Mouse (Mus musculus): Measurements from ENCODE around the gene Tmem108. TPM values are rescaled to one million over a fixed set of nuclear protein-coding genes. Genes with fewer than 3 reads are reported as not detected.

Tmem108 gene
- polyA plus RNA-seq (2017; shearing (Covaris generic)), result 1 to 10 TPM in 1 of 2 experiments, under 1 TPM in 1; 0.87 to 1.2 TPM

DNA sequence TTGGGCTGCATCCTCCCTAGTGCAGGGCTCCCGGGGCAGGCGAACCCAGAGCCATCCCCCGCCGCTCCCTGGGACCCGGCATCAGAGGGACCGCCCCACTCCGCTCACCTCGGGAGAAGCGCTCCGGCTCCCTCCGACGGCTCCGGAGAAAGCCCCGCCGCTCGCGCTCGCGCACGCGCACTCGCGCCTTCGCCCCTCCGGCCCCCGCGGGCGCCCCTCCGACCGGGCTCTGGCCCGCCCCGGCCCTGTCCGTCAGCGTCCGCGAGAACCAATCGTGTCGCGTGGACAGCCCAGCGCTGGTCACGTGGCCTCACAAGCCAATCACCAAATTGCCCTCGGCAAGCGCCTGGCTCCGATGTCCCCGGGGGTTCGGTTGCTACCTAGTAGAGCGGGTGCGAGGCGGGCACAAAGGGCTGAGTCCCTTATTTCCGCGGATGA, at the start of gene Tmem108:
Gene Tmem108 (minus strand): TSS at position 191 of the 438 bp plus-strand sequence.
- no peak for ATAC-seq

DNA sequence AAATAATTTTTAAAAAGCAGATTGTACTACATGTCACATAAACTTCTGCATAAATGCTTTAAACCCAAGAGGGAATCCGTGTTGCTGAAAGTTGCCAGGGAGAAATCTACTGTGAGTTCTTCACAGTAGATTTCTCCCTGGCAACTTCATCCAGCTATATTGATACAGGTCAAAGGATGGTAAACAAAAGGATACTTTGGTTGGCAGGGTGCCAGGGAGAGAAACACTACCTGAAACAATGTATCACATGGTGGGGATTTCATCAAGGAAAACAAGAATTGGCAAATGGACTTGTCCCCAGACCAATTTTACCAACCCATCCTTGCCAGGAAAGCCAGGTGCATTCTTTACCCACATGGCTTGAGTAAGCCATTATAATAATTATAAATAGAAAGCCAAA, 27.4 kb upstream of the Tmem108 start:
- no peak for ATAC-seq

DNA sequence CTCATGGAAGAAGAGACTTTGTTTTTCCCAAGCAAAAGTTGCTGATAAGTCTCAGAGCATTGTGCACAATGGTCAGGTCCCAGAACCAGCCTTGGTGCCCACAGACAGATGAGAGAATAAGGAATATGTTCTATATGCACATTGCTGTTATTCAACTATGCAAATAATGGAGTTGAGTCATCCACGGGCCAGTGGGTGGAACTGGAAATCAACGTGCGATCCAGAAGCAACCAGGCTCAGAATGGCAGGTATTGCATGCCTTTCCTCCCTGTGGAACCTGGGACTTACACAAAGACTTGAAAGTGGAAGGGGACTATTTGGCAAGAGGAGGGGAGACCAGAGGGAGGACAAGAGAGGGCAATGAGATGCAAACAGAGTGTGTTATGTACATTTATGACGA, 22.5 kb upstream of the Tmem108 start:
- no peak for ATAC-seq

DNA sequence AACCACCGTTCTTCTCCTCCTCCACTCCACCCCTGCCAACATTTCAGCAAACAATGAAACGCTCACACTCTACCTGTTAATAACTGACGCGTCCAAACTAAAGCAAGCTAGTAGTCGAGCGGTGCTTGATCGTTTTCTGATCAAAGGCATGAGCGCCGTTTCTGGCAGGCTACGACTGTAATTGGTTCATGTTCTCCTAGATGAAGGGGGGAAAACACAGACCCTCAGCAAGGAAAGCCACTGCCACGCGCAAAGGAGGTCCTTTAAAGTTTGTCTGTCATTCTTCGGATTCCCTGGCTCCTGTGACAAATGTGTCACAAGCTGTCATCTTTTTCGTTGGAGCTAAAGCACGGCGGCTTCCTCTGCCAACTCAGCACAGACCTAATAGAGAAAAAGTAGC, 21.6 kb upstream of the Tmem108 start:
- ATAC-seq, result no peak

DNA sequence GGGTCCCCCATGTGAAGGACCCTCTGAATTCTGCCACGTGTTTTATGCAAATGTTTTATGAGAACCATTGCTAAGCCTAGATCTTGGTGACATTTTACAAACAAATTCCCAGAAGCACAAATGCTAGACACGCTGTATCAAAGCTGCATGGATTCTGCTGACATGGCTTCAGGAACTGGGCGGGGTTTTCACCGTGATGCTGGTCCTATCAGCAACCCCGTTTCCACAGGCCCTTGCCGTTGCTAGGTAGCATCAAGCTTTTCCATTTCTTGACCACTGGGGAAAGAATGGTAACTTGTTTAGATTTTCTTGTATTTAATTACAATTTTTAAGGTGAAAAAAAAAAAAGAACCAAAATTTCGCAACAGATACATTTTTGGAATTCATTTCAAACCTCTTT, 20.7 kb upstream of the Tmem108 start:
- ATAC-seq, result no peak

DNA sequence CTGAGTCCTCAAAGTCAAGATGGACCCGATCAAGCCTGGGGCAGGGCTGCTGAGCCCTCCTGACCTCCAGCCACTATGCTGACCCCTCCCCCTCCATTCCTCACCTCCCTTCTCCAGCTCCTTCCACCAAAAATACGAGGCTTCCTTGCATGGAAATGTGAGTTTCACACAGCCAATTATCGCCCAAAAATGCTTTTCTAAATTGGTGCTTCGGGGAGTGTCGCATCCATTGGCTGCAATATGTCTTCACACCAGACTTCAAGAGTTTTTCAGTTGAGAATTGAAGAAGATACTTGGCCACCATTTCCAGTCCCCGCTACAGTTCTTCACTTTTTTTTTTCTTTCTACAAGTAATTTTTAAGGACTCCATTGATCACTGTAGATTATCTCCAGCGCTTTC, 19.8 kb upstream of the Tmem108 start:
- ATAC-seq, result no peak

DNA sequence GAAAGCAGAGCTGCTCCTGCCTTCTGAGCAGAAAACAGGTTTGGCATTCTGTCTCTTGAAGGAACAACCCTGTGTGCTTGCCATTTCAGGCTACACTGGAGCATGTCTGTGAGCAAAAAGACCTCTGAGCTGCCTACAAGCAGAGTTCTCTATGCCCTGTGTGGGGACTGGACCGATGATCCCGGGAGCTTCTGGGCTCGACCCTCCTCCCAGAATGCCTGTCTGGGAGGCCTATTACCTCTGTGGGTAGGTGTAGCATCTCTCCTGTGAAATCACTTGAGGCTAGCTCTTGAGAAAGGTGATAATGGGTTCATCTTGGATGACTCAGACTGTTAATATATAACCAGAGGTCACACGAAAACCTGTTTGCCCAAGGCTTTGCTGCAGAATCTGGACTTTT, 19.0 kb upstream of the Tmem108 start:
- no peak for ATAC-seq

DNA sequence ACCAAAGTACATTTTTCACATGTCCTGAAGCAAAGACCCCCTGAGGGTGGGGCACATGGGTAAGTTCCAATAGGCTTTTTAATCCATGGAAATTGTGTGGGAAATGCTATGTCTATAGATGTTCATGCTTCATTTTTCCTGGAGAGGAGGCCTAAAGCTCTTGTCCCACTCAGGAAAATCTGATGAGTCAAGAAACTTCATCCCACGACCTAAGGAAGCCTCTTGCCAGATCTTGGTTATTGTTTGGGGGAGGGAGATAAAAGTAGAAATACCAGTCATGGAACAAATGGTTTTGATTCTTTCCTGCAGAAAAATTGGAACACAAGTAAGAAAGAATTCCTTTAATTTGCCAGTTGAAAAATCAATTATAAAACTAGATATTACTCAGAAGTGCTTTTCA, 16.5 kb upstream of the Tmem108 start:
- ATAC-seq, result no peak

DNA sequence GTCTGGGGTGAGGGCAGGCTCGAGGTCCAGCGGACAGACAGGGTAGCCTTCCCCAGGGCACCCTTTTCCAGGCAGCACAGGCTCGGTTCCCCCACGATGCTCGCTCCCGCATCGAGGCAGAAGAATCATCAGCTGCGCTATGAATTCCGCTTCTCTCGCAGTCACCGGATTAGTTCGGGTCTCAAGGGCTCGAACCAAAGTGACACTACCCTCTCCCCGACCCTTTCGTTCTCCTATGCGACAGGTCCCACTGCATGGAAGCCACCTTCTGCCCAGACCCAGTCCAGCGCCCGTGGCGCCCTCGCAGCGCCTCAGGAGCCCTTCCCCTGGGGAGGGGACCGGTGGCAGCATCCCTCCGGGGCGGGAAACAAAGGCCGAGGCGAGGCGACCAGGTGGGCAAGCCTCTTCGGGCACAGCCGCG, 476 bp downstream of the Tmem108 start:
- ATAC-seq, result no peak

DNA sequence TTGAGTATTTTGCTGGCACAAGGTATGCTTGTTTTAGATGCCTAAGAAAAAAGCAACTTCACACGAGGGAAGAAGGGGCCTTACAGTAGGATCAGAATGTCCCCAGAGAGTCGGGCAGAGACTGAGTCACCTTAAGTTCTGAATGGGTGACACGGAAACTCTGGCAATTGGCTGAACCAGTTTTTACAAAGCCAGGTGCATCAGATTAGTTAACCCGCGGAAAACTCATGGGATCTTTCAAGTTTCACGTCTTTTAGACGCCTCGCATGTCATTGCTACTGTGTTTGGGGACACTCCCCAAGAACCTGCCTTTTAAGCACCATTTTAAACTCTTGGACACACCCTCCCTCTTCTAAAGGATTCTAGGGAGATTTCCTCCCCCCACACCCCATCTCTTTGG, 1.3 kb downstream of the Tmem108 start:
- ATAC-seq, result no peak

DNA sequence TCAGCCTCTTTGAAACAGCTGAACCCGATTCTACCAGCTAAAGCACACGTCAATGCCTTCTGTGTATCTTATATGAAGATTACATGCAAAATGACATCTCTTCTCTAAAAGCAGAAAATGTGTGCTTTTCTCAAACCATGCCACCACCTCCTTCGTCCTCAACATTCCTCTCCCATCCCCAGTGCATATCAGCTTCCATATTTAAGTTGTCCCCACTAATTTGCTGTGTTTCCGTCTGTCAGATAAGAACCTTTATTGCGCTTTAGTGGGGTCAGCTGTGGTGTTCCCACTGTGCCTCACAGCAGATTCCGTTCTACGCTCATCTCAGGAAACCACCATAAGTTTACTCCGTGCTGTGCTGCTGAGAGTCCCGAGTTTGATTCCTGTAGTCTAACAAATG, 1.8 kb downstream of the Tmem108 start:
- ATAC-seq, result no peak

DNA sequence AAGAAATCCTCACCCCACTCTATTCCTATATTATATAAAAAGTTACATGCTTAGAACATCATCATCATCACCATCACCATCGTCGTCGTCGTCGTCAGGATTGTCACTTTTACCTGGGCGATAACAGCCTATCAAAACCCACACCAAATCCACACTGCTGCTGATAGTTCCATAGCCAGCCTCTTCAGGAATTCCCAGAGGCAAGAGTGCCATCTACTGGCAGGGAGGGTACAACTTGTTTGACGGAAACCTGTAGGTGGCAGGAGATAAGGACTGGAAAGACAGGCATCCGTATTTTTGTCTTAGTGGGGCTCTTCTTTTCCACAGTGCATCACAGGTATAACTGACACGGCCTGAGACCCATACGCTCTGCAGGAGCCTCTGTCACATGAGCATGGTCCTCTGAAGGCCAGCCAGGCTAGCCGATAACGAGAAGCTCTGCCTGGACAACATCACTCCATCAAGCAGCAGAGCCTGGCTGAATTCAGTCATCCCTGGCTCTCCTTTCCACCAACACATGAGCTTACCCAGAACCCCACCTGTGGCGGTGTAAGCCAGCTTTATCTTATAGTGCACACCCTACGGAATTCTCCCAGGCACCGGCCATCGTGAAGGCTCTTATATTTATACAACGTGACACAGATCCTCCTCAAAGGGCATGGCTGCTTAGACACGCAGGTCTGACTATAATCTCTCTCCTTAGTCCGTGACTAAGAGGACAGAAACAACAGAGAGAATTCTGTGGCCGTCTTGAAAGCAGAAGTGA, 2.5 kb downstream of the Tmem108 start:
- ATAC-seq, result no peak

DNA sequence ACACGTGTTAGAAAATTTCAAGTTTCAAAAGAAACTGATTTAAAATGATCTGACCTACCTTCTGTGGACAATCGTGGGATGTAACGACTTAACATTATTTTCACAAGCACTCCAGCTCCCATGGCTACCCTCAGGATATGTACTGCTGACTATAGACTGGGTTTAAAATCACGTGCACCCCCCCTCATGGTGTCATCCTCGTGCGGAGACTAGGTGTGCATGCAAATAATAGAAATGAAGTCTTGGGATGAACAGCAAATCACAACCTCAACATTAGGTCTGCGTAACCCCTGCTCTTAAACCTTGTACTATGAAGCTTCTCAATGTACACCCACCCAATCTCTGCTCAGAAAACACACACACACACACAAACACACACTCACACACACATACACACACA, 3.4 kb downstream of the Tmem108 start:
- ATAC-seq, result no peak

DNA sequence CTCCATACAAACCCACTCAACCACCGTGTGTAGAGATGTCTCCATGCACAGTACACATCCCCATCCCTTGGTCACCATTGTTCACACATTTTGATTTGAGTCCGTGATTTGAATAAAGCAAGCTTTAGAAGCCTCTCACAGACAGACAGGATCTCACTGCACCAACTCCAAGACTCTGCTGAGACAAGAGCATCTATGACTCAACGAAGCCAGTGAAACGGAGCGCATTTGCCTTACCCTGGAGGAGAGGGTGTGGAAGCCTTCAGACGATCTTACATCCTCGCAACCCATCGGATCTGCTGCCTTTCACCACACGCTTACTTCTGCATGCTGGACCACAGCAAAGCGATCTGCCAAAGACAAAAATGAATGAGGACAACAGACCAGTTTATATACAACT, 9.0 kb downstream of the Tmem108 start:
- no peak for ATAC-seq

DNA sequence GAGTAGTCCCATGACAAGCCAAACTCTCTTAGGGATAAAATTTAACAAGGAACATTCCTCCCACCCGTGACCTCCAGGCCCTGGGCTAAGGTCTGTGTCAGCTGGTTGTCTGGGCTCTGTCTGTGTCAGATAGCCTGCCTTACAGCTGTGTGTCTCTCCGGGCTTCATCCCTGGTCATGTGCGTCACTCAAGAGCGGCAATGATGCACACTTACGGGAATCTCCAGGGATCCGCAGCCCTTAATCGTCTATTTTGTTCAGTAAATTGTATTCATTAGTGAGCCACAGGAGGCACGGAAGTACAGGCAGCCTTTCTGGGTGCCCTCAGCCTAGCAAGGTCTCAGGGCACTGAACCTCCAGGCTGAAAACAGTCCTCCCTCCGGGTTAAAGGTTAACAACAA, 10.1 kb downstream of the Tmem108 start:
- ATAC-seq, result no peak

DNA sequence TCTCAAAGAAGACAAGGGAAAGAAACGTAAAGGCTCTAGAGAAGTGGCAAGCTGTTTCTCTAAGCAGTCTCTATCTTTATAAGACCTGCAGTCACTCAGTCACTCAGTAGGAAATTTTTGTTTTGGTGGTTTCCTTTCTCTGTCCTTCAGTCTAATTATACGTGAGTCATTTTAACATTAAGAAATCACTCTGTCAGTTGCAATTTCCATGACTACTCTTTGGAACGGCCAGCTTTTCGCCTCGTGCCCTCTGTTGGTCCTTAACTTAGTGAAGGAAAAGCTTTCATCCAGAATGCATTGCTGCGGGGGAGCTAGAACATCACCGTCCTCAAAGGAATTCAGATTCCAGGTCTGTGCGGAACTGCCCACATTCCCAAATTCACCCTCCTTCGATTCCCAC, 11.1 kb downstream of the Tmem108 start:
- no peak for ATAC-seq

DNA sequence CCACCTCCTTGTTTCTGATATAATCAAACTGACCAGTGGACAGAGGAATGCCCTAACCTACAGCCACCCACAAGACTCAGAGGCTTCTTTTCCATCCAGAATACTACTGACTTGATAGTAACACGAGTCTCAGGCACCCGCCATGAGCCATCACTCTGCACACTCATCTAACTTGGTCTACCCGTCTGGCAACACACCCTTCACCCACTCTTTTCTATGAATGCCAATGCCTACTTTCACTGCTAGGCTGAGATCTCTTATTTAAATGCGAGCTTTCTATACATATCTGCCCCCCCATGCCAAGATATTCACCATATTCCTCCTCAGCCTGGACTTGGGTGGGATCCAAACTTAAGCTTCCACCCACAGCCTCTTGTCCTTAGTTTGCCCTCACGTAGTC, 15.0 kb downstream of the Tmem108 start:
- no peak for ATAC-seq

DNA sequence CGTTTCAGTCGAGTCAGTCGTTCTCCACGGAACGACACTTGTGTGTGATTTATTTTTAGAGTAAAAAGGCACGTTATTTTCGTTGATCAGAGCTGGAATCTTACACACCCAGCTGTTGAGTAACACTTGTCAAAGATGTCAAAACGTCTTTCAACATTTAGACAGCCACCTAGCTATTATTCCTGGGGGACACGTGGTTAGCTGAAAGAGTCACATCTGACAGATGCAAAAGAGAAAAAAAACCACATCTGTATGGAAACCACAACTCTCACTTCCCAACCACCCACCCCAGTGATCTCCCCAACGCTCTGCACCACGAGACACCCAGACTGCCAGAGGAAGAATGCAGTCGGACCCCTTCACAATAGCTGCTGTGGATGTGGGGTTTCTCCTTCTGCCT, 21.5 kb downstream of the Tmem108 start:
- no peak for ATAC-seq

DNA sequence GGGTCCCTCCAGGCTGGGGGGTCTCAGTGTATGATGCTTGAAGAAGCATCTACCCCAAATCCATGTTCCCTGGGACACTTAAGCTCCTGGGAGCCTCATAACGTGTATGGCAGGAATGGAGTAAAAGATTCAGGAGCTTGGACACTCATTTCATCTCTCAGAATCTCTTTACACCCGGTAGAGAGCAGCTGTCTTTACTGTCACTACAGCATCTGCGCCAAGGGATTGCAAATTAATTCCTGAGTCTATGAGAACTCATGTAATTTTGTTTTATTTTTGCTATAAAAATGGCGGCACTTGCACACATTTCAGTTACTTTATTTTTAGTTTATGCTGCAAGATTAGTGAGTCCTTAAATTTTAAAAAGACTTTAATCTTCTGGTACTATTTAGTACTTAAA, 22.6 kb downstream of the Tmem108 start:
- ATAC-seq, result no peak

DNA sequence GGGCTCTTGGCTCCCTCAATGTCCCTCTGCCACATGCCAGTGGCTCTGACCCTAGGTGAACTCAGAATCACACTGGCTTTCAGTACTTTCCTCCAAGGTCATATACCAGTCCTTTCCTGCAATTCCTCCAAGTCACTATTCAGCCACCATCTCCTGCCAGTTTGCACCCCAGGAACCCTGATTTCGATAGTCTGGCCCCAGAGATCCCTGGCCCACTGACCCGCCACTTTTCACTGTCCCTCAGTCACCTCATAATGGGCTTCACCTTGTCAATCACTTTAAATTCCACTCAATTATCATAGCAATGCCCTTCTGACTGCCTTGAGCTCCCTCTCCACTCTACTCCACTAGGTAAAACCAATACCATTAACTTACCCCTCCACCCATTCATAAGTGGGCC, 31.9 kb downstream of the Tmem108 start:
- ATAC-seq, result no peak

DNA sequence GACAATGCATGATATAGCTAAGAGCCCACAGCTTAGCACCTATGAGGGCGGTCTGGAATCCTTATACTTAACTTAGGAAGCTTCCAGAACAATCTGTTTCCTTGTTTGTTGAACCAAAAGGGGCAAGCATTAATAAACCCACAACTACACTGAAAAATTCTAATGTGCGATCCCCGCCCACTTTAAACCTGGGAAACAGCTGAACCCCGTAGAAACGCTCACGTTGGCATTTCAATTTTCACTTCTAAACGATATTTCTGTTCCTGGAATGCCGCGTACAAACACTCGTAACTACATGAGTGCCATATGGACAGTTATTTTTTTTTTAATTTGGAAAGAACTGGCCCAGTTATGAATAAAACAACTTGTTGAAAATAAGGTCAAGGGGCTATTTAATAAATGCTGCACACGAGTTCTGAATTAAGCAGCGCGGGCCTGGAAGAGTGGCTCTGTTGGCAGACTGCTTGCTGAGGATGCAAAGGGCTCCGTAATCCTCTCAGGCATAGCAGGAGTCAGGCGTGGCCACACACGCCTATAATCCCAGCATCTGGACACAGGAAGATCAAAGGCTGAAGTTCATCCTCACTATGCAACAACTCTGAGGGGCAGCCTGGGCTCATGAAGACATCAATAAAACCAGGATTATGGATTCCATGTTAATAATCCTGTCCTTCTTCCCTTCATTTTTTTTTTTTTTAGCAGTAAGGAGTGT, 34.7 kb downstream of the Tmem108 start:
- no peak for ATAC-seq

DNA sequence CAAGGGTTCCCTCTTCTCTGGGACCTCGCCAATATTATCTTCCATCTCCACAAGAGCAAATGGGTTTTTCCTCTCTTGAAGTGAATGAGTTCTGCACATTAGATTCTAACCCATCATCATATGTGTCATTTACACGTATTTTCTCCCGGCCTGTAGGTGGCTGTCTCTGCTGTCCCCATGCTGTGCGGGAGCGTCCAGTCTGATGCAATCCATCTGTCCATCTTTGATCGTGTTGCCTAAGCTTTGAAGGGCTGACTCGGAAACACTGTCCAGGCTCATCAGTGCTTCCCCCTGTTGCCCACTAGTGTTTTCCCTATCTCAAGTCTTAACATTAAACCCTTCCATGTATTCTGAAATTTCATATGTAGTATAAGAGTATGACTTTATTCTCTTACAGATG, 36.1 kb downstream of the Tmem108 start:
- no peak for ATAC-seq

DNA sequence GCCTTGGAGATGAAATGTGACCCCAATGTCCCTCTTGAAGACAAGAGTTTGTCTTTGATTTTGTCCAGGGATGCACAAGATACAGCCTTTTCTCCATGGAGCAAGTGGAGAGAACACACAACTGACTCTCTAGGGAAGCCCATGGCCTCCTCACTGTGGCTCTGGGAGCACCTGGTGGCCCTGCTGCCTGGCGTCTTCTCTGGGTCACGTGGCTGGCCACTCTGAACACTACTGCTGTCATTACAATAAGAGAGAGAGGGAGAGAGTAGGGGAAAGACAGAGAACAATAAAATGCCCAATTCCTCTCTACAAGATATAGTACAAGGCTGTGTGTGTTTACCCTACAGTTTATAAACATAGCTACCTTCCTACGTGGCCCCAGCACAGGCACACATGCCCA, 40.2 kb downstream of the Tmem108 start:
- ATAC-seq, result no peak

DNA sequence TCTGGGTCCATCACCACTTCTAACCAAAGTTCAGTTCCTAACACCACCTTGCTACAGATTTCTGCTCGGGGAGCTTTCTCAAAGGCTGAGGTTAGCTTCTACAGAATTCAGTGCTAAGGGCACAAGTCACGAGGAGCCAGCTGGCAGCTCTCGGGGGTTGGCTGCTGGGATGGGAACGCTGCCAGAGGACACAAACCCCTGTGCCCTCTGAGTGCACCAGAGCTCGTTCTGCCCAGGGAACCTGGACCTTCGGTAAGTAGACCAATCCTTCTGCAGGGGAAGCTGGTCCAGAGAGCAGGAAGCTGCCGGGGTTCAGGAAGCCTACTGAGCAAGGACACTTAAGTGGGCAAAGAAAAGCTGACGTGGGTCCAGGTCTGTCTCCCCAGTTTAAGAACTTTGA, 40.6 kb downstream of the Tmem108 start:
- no peak for ATAC-seq
